Mouse (Mus musculus) neural tube, embryonic 12.5 days (tissue): ENCODE data around the gene Ppp2r5c. TPM values are rescaled to one million over a fixed set of nuclear protein-coding genes. Genes with fewer than 3 reads are reported as not detected.

Experiments used
- ATAC-seq: fragments of 200-750 bp; cut with Nextera tagmentation; 2 replicates; pipeline ENCODE4 v1.8.0; 2017; ENCODE audit warnings: low read depth, mild to moderate bottlenecking, moderate TSS enrichment, moderate library complexity; ENCODE audit not compliant: low FRiP score
- H3K27ac ChIP-seq: fragments of 300-500 bp; sonication (generic); 2 replicates; pipeline ENCODE4 v1.5.1; 2016
- H3K27me3 ChIP-seq: fragments of 300-500 bp; sonication (generic); replicated peaks from 2 replicates; pipeline ENCODE4 v1.6.1; 2016; ENCODE audit warnings: mild to moderate bottlenecking
- H3K36me3 ChIP-seq: fragments of 300-500 bp; sonication (generic); 2 replicates; pipeline ENCODE4 v1.6.1; 2016; ENCODE audit warnings: mild to moderate bottlenecking
- H3K4me1 ChIP-seq: fragments of 300-500 bp; sonication (generic); 2 replicates; pipeline ENCODE4 v1.6.1; 2016
- H3K4me2 ChIP-seq: fragments of 300-500 bp; sonication (generic); replicated peaks from 2 replicates; pipeline ENCODE4 v1.6.1; 2016; ENCODE audit warnings: mild to moderate bottlenecking
- H3K4me3 ChIP-seq: fragments of 300-500 bp; sonication (generic); 2 replicates; pipeline ENCODE4 v1.5.1; 2016
- H3K9ac ChIP-seq: fragments of 300-500 bp; sonication (generic); 2 replicates; pipeline ENCODE4 v1.6.1; 2016; ENCODE audit warnings: mild to moderate bottlenecking
- H3K9me3 ChIP-seq: fragments of 300-500 bp; sonication (generic); 2 replicates; pipeline ENCODE4 v1.6.1; 2016; ENCODE audit warnings: mild to moderate bottlenecking
- WGBS: fragments of 180-500 bp; shearing (Covaris S2); methylation state at CpG from one replicate; pipeline ENCODE4 v1.1.7; 2016; 5-methylcytosine and 5-hydroxymethylcytosine counted together
- polyA plus RNA-seq: library from polyadenylated mRNA; unstranded; fragments of >200 nt; fragmentation: Nextera tagmentation; extraction: Ambion mirVana; gene quantifications from 2 replicates; pipeline ENCODE4 v1.2.1, GENCODE M21; 2016

The Ppp2r5c gene
- polyA plus RNA-seq, 1 experiment from 2014 or later = 160 TPM

- Histone ChIP-seq H3K4me3 (no peak overlapping the region), H3K36me3 (no peaks in the 10 kb centered on the region), H3K27ac (no peak overlapping the region), H3K9ac (no peak overlapping the region), H3K27me3 (no peaks in the 10 kb centered on the region), H3K4me2 (no peak overlapping the region), H3K4me1 (no peaks in the 10 kb centered on the region), H3K9me3 (no peaks in the 10 kb centered on the region)
- WGBS = 84% methylated on average over 5 of the region's 5 CpGs
- ATAC-seq = no peak
Measured at GRCm38 (mm10) chr12:110424008-110424704, 22.8 kb upstream of the Ppp2r5c start.

GRCm38 (mm10) chr12:110426417-110427010 lies 20.4 kb upstream of the Ppp2r5c start:
- ATAC-seq = no peak
- H3K9me3 ChIP-seq = no peaks in the 10 kb centered on the region
- H3K27ac ChIP-seq = no peak overlapping the region
- no peak overlapping the region for H3K4me3 ChIP-seq
- no peaks in the 10 kb centered on the region for H3K36me3 ChIP-seq
- H3K27me3 ChIP-seq = no peaks in the 10 kb centered on the region
- no peaks in the 10 kb centered on the region for H3K4me1 ChIP-seq
- H3K4me2 ChIP-seq = no peak overlapping the region
- no peak overlapping the region for H3K9ac ChIP-seq
- WGBS = 74% methylated on average over 13 of the region's 13 CpGs

- Histone ChIP-seq H3K36me3 (no peaks in the 10 kb centered on the region), H3K4me2 (no peak overlapping the region), H3K4me1 (no peaks in the 10 kb centered on the region), H3K9ac (no peak overlapping the region), H3K27me3 (no peaks in the 10 kb centered on the region), H3K9me3 (no peaks in the 10 kb centered on the region), H3K27ac (no peak overlapping the region), H3K4me3 (no peak overlapping the region)
- ATAC-seq = no peak
- WGBS = 68% methylated on average over 12 of the region's 12 CpGs
Measured at GRCm38 (mm10) chr12:110429340-110429973, 17.5 kb upstream of the Ppp2r5c start.

GRCm38 (mm10) chr12:110429990-110430389 lies 16.9 kb upstream of the Ppp2r5c start:
- no peaks in the 10 kb centered on the region for H3K27me3 ChIP-seq
- H3K27ac ChIP-seq = no peak overlapping the region
- no peak overlapping the region for H3K4me3 ChIP-seq
- ATAC-seq = no peak
- no peaks in the 10 kb centered on the region for H3K9me3 ChIP-seq
- no peaks in the 10 kb centered on the region for H3K4me1 ChIP-seq
- no peaks in the 10 kb centered on the region for H3K36me3 ChIP-seq
- no peak overlapping the region for H3K4me2 ChIP-seq
- WGBS = 59% methylated on average over 10 of the region's 10 CpGs
- H3K9ac ChIP-seq = no peak overlapping the region

- 70% methylated on average over 7 of the region's 7 CpGs for WGBS
- Histone ChIP-seq H3K27ac (no peak overlapping the region), H3K27me3 (no peaks in the 10 kb centered on the region), H3K9ac (no peak overlapping the region), H3K4me3 (no peak overlapping the region), H3K4me1 (no peaks in the 10 kb centered on the region), H3K4me2 (no peak overlapping the region), H3K36me3 (no peaks in the 10 kb centered on the region), H3K9me3 (no peaks in the 10 kb centered on the region)
- no peak for ATAC-seq
Measured at GRCm38 (mm10) chr12:110431805-110432204, 15.1 kb upstream of the Ppp2r5c start.

GRCm38 (mm10) chr12:110436638-110437366 lies 10.1 kb upstream of the Ppp2r5c start:
- Histone ChIP-seq H3K9ac (no peak overlapping the region), H3K27me3 (no peaks in the 10 kb centered on the region), H3K4me1 (no peaks in the 10 kb centered on the region), H3K27ac (no peak overlapping the region), H3K9me3 (no peaks in the 10 kb centered on the region), H3K4me2 (no peak overlapping the region), H3K4me3 (no peak overlapping the region), H3K36me3 (no peaks in the 10 kb centered on the region)
- no peak for ATAC-seq
- 71% methylated on average over 9 of the region's 9 CpGs for WGBS

GRCm38 (mm10) chr12:110437367-110437703 lies 9.6 kb upstream of the Ppp2r5c start:
- Histone ChIP-seq H3K9me3 (no peaks in the 10 kb centered on the region), H3K36me3 (no peaks in the 10 kb centered on the region), H3K9ac (no peak overlapping the region), H3K27ac (no peak overlapping the region), H3K4me2 (no peak overlapping the region), H3K27me3 (no peaks in the 10 kb centered on the region), H3K4me1 (no peaks in the 10 kb centered on the region), H3K4me3 (no peak overlapping the region)
- 66% methylated on average over 7 of the region's 7 CpGs for WGBS
- no peak for ATAC-seq

- WGBS = 44% methylated on average over 5 of the region's 5 CpGs
- no peak overlapping the region for H3K4me2 ChIP-seq
- H3K27me3 ChIP-seq = peaks cover 5% of the 10 kb centered on the region; the same call in 1 of the 2 replicates
- no peak overlapping the region for H3K9ac ChIP-seq
- H3K4me1 ChIP-seq = no peaks in the 10 kb centered on the region
- H3K36me3 ChIP-seq = no peaks in the 10 kb centered on the region
- H3K9me3 ChIP-seq = no peaks in the 10 kb centered on the region
- no peak for ATAC-seq
- no peak overlapping the region for H3K27ac ChIP-seq
- H3K4me3 ChIP-seq = no peak overlapping the region
Measured at GRCm38 (mm10) chr12:110438367-110438973, 8.4 kb upstream of the Ppp2r5c start.

GRCm38 (mm10) chr12:110442238-110442637 lies 4.7 kb upstream of the Ppp2r5c start:
- H3K9ac ChIP-seq = no peak overlapping the region
- H3K27ac ChIP-seq = no peak overlapping the region
- H3K27me3 ChIP-seq = peaks cover 5% of the 10 kb centered on the region; the same call in 1 of the 2 replicates
- no peak overlapping the region for H3K4me3 ChIP-seq
- no peak overlapping the region for H3K4me2 ChIP-seq
- H3K36me3 ChIP-seq = no peaks in the 10 kb centered on the region
- no peak for ATAC-seq
- WGBS = 90% methylated on average over 2 of the region's 2 CpGs
- no peaks in the 10 kb centered on the region for H3K9me3 ChIP-seq
- H3K4me1 ChIP-seq = peaks cover 7% of the 10 kb centered on the region; the same call in 1 of the 2 replicates

GRCm38 (mm10) chr12:110444530-110444929 lies 2.4 kb upstream of the Ppp2r5c start:
- Histone ChIP-seq H3K4me1 (peaks cover 15% of the 10 kb centered on the region; the same call in 1 of the 2 replicates), H3K27me3 (peaks cover 5% of the 10 kb centered on the region; the same call in 1 of the 2 replicates), H3K9me3 (no peaks in the 10 kb centered on the region), H3K9ac (no peak overlapping the region), H3K36me3 (no peaks in the 10 kb centered on the region), H3K4me3 (no peak overlapping the region), H3K27ac (no peak overlapping the region), H3K4me2 (no peak overlapping the region)
- WGBS = 71% methylated on average over 5 of the region's 5 CpGs
- ATAC-seq = no peak

GRCm38 (mm10) chr12:110445775-110446174 lies 1.1 kb upstream of the Ppp2r5c start:
- Histone ChIP-seq H3K27me3 (peaks cover 5% of the 10 kb centered on the region; the same call in 1 of the 2 replicates), H3K27ac (no peak overlapping the region)
- ATAC-seq = no peak

More at GRCm38 (mm10) chr12:110445775-110446174, 1.1 kb upstream of the Ppp2r5c start:
- Histone ChIP-seq H3K9me3 (no peaks in the 10 kb centered on the region), H3K36me3 (no peaks in the 10 kb centered on the region), H3K4me2 (peak overlapping the region; percentile 86), H3K9ac (peak overlapping the region; percentile 82; the same call in 1 of the 2 replicates), H3K4me3 (peak overlapping the region; percentile 83), H3K4me1 (peaks cover 15% of the 10 kb centered on the region; the same call in 1 of the 2 replicates)
- 37% methylated on average over 7 of the region's 7 CpGs for WGBS
